Mouse (Mus musculus): ENCODE results near the gene Lrch1.

Gene Lrch1

GRCm38 (mm10) chr14:74893085-74893648 is 54.5 kb downstream of the Lrch1 start:
- DNase-seq (ENCODE audit: low read depth in 2 of 2, low spot score in 2 of 2), result no peak

- no peak for DNase-seq (ENCODE audit: low read depth in 2 of 2, low spot score in 2 of 2)
Observed at GRCm38 (mm10) chr14:74889304-74889703, 58.4 kb downstream of the Lrch1 start.

GRCm38 (mm10) chr14:74888103-74888502 is 59.6 kb downstream of the Lrch1 start:
- no peak for DNase-seq (ENCODE audit: low read depth in 2 of 2, low spot score in 2 of 2)

GRCm38 (mm10) chr14:74886453-74886852 is 61.2 kb downstream of the Lrch1 start:
- DNase-seq (ENCODE audit: low read depth in 2 of 2, low spot score in 2 of 2), result no peak

- DNase-seq (ENCODE audit: low read depth in 2 of 2, low spot score in 2 of 2), result no peak
Observed at GRCm38 (mm10) chr14:74884920-74885319, 62.8 kb downstream of the Lrch1 start.

GRCm38 (mm10) chr14:74884024-74884680 is 63.5 kb downstream of the Lrch1 start:
- DNase-seq (ENCODE audit: low read depth in 2 of 2, low spot score in 2 of 2), result no peak

GRCm38 (mm10) chr14:74883204-74883603 is 64.5 kb downstream of the Lrch1 start:
- DNase-seq (ENCODE audit: low read depth in 2 of 2, low spot score in 2 of 2), result no peak

- no peak for DNase-seq (ENCODE audit: low read depth in 2 of 2, low spot score in 2 of 2)
Observed at GRCm38 (mm10) chr14:74882754-74883153, 64.9 kb downstream of the Lrch1 start.

GRCm38 (mm10) chr14:74880868-74881267 is 66.8 kb downstream of the Lrch1 start:
- no peak for DNase-seq (ENCODE audit: low read depth in 2 of 2, low spot score in 2 of 2)

GRCm38 (mm10) chr14:74879480-74879879 is 68.2 kb downstream of the Lrch1 start:
- no peak for DNase-seq (ENCODE audit: low read depth in 2 of 2, low spot score in 2 of 2)

- no peak for DNase-seq (ENCODE audit: low read depth in 2 of 2, low spot score in 2 of 2)
Observed at GRCm38 (mm10) chr14:74877287-74877686, 70.4 kb downstream of the Lrch1 start.

GRCm38 (mm10) chr14:74871220-74871619 is 76.5 kb downstream of the Lrch1 start:
- no peak for DNase-seq (ENCODE audit: low read depth in 2 of 2, low spot score in 2 of 2)

- no peak for DNase-seq (ENCODE audit: low read depth in 2 of 2, low spot score in 2 of 2)
Observed at GRCm38 (mm10) chr14:74868902-74869230, 78.8 kb downstream of the Lrch1 start.

GRCm38 (mm10) chr14:74868188-74868901 is 79.3 kb downstream of the Lrch1 start:
- no peak for DNase-seq (ENCODE audit: low read depth in 2 of 2, low spot score in 2 of 2)

- DNase-seq (ENCODE audit: low read depth in 2 of 2, low spot score in 2 of 2), result no peak
Observed at GRCm38 (mm10) chr14:74867076-74868042, 80.3 kb downstream of the Lrch1 start.

- DNase-seq (ENCODE audit: low read depth in 2 of 2, low spot score in 2 of 2), result no peak
Observed at GRCm38 (mm10) chr14:74865738-74866137, 81.9 kb downstream of the Lrch1 start.

- DNase-seq (ENCODE audit: low read depth in 2 of 2, low spot score in 2 of 2), result no peak
Observed at GRCm38 (mm10) chr14:74864805-74865483, 82.7 kb downstream of the Lrch1 start.

GRCm38 (mm10) chr14:74861456-74861855 is 86.2 kb downstream of the Lrch1 start:
- no peak for DNase-seq (ENCODE audit: low read depth in 2 of 2, low spot score in 2 of 2)

GRCm38 (mm10) chr14:74859154-74859553 is 88.5 kb downstream of the Lrch1 start:
- DNase-seq (ENCODE audit: low read depth in 2 of 2, low spot score in 2 of 2), result no peak

GRCm38 (mm10) chr14:74855429-74855828 is 92.2 kb downstream of the Lrch1 start:
- DNase-seq (ENCODE audit: low read depth in 2 of 2, low spot score in 2 of 2), result no peak

GRCm38 (mm10) chr14:74853759-74854100 is 93.9 kb downstream of the Lrch1 start:
- DNase-seq (ENCODE audit: low read depth in 2 of 2, low spot score in 2 of 2), result no peak
